Mouse (Mus musculus) lung, adult 2 months (tissue): Measurements from ENCODE around the gene Zfp36. TPM values are rescaled to one million over a fixed set of nuclear protein-coding genes. Genes with fewer than 3 reads are reported as not detected.

Source experiments
- DNase-seq: peaks from one replicate; pipeline ENCODE4 v3.0.0; 2022
- H3K4me1 ChIP-seq: fragments of 200-500 bp; 2 replicates; pipeline ENCODE4 v1.6.1; 2011; ENCODE audit warnings: low read length; ENCODE audit not compliant: control insufficient read depth, insufficient read depth
- H3K4me3 ChIP-seq: fragments of 200-500 bp; replicated peaks from 2 replicates; pipeline ENCODE3; 2011; ENCODE audit warnings: low read depth, mild to moderate bottlenecking, control low read depth, low read length; ENCODE audit errors: extremely low read depth
- CTCF ChIP-seq: fragments of 200-500 bp; IDR thresholded peaks from 2 replicates; pipeline ENCODE4 v1.5.1; 2011; ENCODE audit warnings: mild to moderate bottlenecking, low read length, control low read depth; ENCODE audit not compliant: insufficient read depth
- POLR2A ChIP-seq: fragments of 200-500 bp; IDR thresholded peaks from 2 replicates; pipeline ENCODE4 v1.6.1; 2011; ENCODE audit warnings: low read depth, mild to moderate bottlenecking, control low read depth, low read length, borderline replicate concordance; ENCODE audit errors: extremely low read depth
- WGBS: fragments of 180-500 bp; shearing (Covaris S2); methylation state at CpG from one replicate; pipeline ENCODE4 v1.1.7; 2018; 5-methylcytosine and 5-hydroxymethylcytosine counted together
- polyA plus RNA-seq: library from polyadenylated mRNA; depleted of rRNA; stranded (reverse); fragments of >200 nt; gene quantifications from 2 replicates; pipeline ENCODE4 v1.2.3, GENCODE M21; 2012; rRNA removed

The Zfp36 gene
- polyA plus RNA-seq, 1 experiment: 83.3 TPM

- no peak for TF ChIP-seq CTCF
- DNase-seq: no peak
- Histone ChIP-seq H3K4me1 (peaks cover 4% of the 10 kb centered on the region), H3K4me3 (no peak overlapping the region)
- 39% methylated on average over 3 of the region's 3 CpGs for WGBS
Measured at GRCm38 (mm10) chr7:28347746-28348145, 32.3 kb downstream of the Zfp36 start.

- DNase-seq: peak; percentile 61
- 2% methylated on average over 4 of the region's 4 CpGs for WGBS
- TF ChIP-seq POLR2A: no peak
- TF ChIP-seq CTCF: peak; percentile 62; the same call in 1 of the 2 replicates
- H3K4me3 ChIP-seq: no peak overlapping the region
- H3K4me1 ChIP-seq: no peaks in the 10 kb centered on the region; the same call in 1 of the 2 replicates
Measured at GRCm38 (mm10) chr7:28344637-28345036, 35.4 kb downstream of the Zfp36 start.

- H3K4me3 ChIP-seq: no peak overlapping the region
- DNase-seq: no peak
- WGBS: 38% methylated on average over 7 of the region's 7 CpGs
- TF ChIP-seq POLR2A (no peak), CTCF (no peak)
- peaks cover 3% of the 10 kb centered on the region; the same call in 1 of the 2 replicates for H3K4me1 ChIP-seq
Measured at GRCm38 (mm10) chr7:28341381-28341780, 38.7 kb downstream of the Zfp36 start.

GRCm38 (mm10) chr7:28339213-28339917, 40.7 kb downstream of the Zfp36 start:
- DNase-seq: peak; percentile 42
- Histone ChIP-seq H3K4me3 (no peak overlapping the region), H3K4me1 (peaks cover 6% of the 10 kb centered on the region; the same call in 1 of the 2 replicates)
- peak; percentile 21; the same call in 1 of the 2 replicates for TF ChIP-seq CTCF
- no peak for TF ChIP-seq POLR2A
- WGBS: 48% methylated on average over 19 of the region's 19 CpGs

GRCm38 (mm10) chr7:28338108-28338998, 41.7 kb downstream of the Zfp36 start, which contains the start of gene Supt5:
Gene Supt5 (minus strand): TSS chr7:28338746.
- peak; percentile 97 for DNase-seq
- TF ChIP-seq CTCF: no peak
- peak; percentile 93 for TF ChIP-seq POLR2A
- WGBS: under 1% methylated on average over 77 of the region's 77 CpGs
- Histone ChIP-seq H3K4me3 (peak within 1 kb of the TSS; percentile 98), H3K4me1 (peaks cover 6% of the 10 kb centered on the region; the same call in 1 of the 2 replicates)

GRCm38 (mm10) chr7:28335471-28335870, 44.6 kb downstream of the Zfp36 start:
- peaks cover 6% of the 10 kb centered on the region; the same call in 1 of the 2 replicates for H3K4me1 ChIP-seq
- DNase-seq: no peak
- no peak overlapping the region for H3K4me3 ChIP-seq
- TF ChIP-seq CTCF: no peak
- no peak for TF ChIP-seq POLR2A
- WGBS: 86% methylated on average over 2 of the region's 2 CpGs

- WGBS: 57% methylated on average over 4 of the region's 4 CpGs
Measured at GRCm38 (mm10) chr7:28334534-28334933, 45.5 kb downstream of the Zfp36 start.

GRCm38 (mm10) chr7:28328260-28328659, 51.8 kb downstream of the Zfp36 start:
- H3K4me1 ChIP-seq: no peaks in the 10 kb centered on the region
- TF ChIP-seq CTCF (no peak), POLR2A (no peak)
- DNase-seq: no peak
- WGBS: 95% methylated on average over 2 of the region's 2 CpGs
- H3K4me3 ChIP-seq: no peak overlapping the region

More at GRCm38 (mm10) chr7:28334534-28334933, 45.5 kb downstream of the Zfp36 start:
- Histone ChIP-seq H3K4me3 (no peak overlapping the region), H3K4me1 (peaks cover 6% of the 10 kb centered on the region; the same call in 1 of the 2 replicates)
- no peak for DNase-seq
- TF ChIP-seq CTCF (no peak), POLR2A (no peak)

Other genes starting within 250 kb of the Zfp36 start
- gene Fbl, start 210.5 kb downstream of the Zfp36 start, polyA plus RNA-seq: 32.4 and 40.9 TPM in 2 replicates
- gene Dyrk1b, start 200.8 kb downstream of the Zfp36 start, polyA plus RNA-seq: 50.1 and 53.7 TPM in 2 replicates
- 5.2 and 8.1 TPM in 2 replicates for gene Eid2, start 112.4 kb downstream of the Zfp36 start, polyA plus RNA-seq
- gene Eid2b, start 102.5 kb downstream of the Zfp36 start, polyA plus RNA-seq: 11.9 and 15.6 TPM in 2 replicates
- not detected in 2 replicates for gene Selenov, start 89.1 kb downstream of the Zfp36 start, polyA plus RNA-seq
- gene Dll3, start 78.0 kb downstream of the Zfp36 start, polyA plus RNA-seq: 0.12 and 0.20 TPM in 2 replicates
- 38.8 and 44.4 TPM in 2 replicates for gene Timm50, start 68.2 kb downstream of the Zfp36 start, polyA plus RNA-seq
- gene Supt5, start 41.5 kb downstream of the Zfp36 start, polyA plus RNA-seq: 98.7 and 109 TPM in 2 replicates
- gene Rps16, start 29.6 kb downstream of the Zfp36 start, polyA plus RNA-seq: 529 and 774 TPM in 2 replicates
- 37.5 and 40.0 TPM in 2 replicates for gene Plekhg2, start 7.7 kb downstream of the Zfp36 start, polyA plus RNA-seq
- gene Med29, start 12.5 kb upstream of the Zfp36 start, polyA plus RNA-seq: 37.3 and 39.2 TPM in 2 replicates
- gene Paf1, start 12.7 kb upstream of the Zfp36 start, polyA plus RNA-seq: 81.5 and 103 TPM in 2 replicates
- gene Gmfg, start 57.2 kb upstream of the Zfp36 start, polyA plus RNA-seq: 24.2 and 24.3 TPM in 2 replicates
- gene Lrfn1, start 71.7 kb upstream of the Zfp36 start, polyA plus RNA-seq: 5.5 and 7.0 TPM in 2 replicates
- not detected in 2 replicates for gene Ifnl2, start 130.2 kb upstream of the Zfp36 start, polyA plus RNA-seq
- not detected in 2 replicates for gene Ifnl3, start 142.6 kb upstream of the Zfp36 start, polyA plus RNA-seq
- gene Sycn, start 160.6 kb upstream of the Zfp36 start, polyA plus RNA-seq: 27.0 TPM in 1 of 2 replicates, not detected in the other
- 0.53 and 27.0 TPM in 2 replicates for gene Nccrp1, start 167.0 kb upstream of the Zfp36 start, polyA plus RNA-seq
- gene Samd4b, start 217.9 kb upstream of the Zfp36 start, polyA plus RNA-seq: 93.9 and 112 TPM in 2 replicates
- gene Pak4, start 217.9 kb upstream of the Zfp36 start, polyA plus RNA-seq: 66.7 and 76.0 TPM in 2 replicates